Mouse (Mus musculus) stomach, postnatal 0 days (tissue): ENCODE results near the gene Dzip1l. TPM values are rescaled to one million over a fixed set of nuclear protein-coding genes. Genes with fewer than 3 reads are reported as not detected.

Experiments
- ATAC-seq: fragments of 200-750 bp; cut with Nextera tagmentation; 2 replicates; pipeline ENCODE4 v1.8.0; 2017; ENCODE audit not compliant: low FRiP score, low TSS enrichment
- DNase-seq: peaks from one replicate; pipeline ENCODE4 v3.0.0-alpha.2; 2016; ENCODE audit warnings: low spot score
- H3K27ac ChIP-seq: fragments of 300-500 bp; sonication (generic); replicated peaks from 2 replicates; pipeline ENCODE4 v1.5.1; 2014; ENCODE audit warnings: mild to moderate bottlenecking, control low read depth
- H3K27me3 ChIP-seq: fragments of 300-500 bp; sonication (generic); 2 replicates; pipeline ENCODE4 v1.6.1; 2014; ENCODE audit warnings: low read length; ENCODE audit not compliant: control insufficient read depth, insufficient read depth
- H3K36me3 ChIP-seq: fragments of 300-500 bp; sonication (generic); 2 replicates; pipeline ENCODE4 v1.6.1; 2014; ENCODE audit warnings: low read length, mixed read lengths; ENCODE audit not compliant: control insufficient read depth, insufficient read depth
- H3K4me1 ChIP-seq: fragments of 300-500 bp; sonication (generic); replicated peaks from 2 replicates; pipeline ENCODE4 v1.6.1; 2014; ENCODE audit warnings: antibody characterized with exemption; ENCODE audit not compliant: control insufficient read depth, insufficient read depth
- H3K4me2 ChIP-seq: fragments of 300-500 bp; sonication (generic); replicated peaks from 2 replicates; pipeline ENCODE4 v1.6.1; 2014; ENCODE audit warnings: low read depth, mild to moderate bottlenecking, control low read depth, moderate library complexity
- H3K4me3 ChIP-seq: fragments of 300-500 bp; sonication (generic); 2 replicates; pipeline ENCODE4 v1.5.1; 2014; ENCODE audit warnings: low read depth, low read length, control low read depth
- H3K9ac ChIP-seq: fragments of 300-500 bp; sonication (generic); 2 replicates; pipeline ENCODE4 v1.6.1; 2014; ENCODE audit warnings: mild to moderate bottlenecking, low read length, control low read depth, mixed read lengths
- H3K9me3 ChIP-seq: fragments of 300-500 bp; sonication (generic); 2 replicates; pipeline ENCODE4 v1.6.1; 2016; ENCODE audit warnings: low read length; ENCODE audit not compliant: control insufficient read depth
- CTCF ChIP-seq: IDR thresholded peaks from 2 replicates; pipeline ENCODE4 v1.5.1; 2016; ENCODE audit warnings: antibody characterized with exemption, low read depth, mild to moderate bottlenecking, moderate library complexity
- EP300 ChIP-seq: optimal IDR thresholded peaks from 2 replicates; pipeline ENCODE3; 2016; ENCODE audit warnings: antibody characterized with exemption
- WGBS: fragments of 180-500 bp; shearing (Covaris S2); extraction: QIAGEN DNeasy Blood & Tissue Kit; methylation state at CpG from one replicate; pipeline ENCODE4 v1.1.7; 2014; 5-methylcytosine and 5-hydroxymethylcytosine counted together
- polyA plus RNA-seq: library from polyadenylated mRNA; unstranded; fragments of >200 nt; fragmentation: Nextera tagmentation; extraction: Ambion mirVana; gene quantifications from 2 replicates; pipeline ENCODE4 v1.2.1, GENCODE M21; 2015

Dzip1l gene
- polyA plus RNA-seq, 1 experiment from 2014 or later: 8.6 TPM

GRCm38 (mm10) chr9:99637227-99637626, 7.9 kb downstream of the Dzip1l start:
- Histone ChIP-seq H3K27me3 (no peaks in the 10 kb centered on the region), H3K4me1 (no peaks in the 10 kb centered on the region), H3K9me3 (no peaks in the 10 kb centered on the region), H3K27ac (no peak overlapping the region), H3K4me3 (no peak overlapping the region), H3K4me2 (no peak overlapping the region), H3K9ac (no peak overlapping the region), H3K36me3 (peaks cover 2% of the 10 kb centered on the region; the same call in 1 of the 2 replicates)
- WGBS: 95% methylated on average over 17 of the region's 17 CpGs
- ATAC-seq (no peak), DNase-seq (no peak)
- TF ChIP-seq CTCF (no peak), EP300 (no peak)

- DNase-seq: no peak
- H3K4me3 ChIP-seq: no peak overlapping the region
- WGBS: 93% methylated on average over 13 of the region's 13 CpGs
- TF ChIP-seq EP300: no peak
- TF ChIP-seq CTCF: no peak
- H3K9ac ChIP-seq: no peak overlapping the region
- no peaks in the 10 kb centered on the region for H3K4me1 ChIP-seq
- no peaks in the 10 kb centered on the region for H3K9me3 ChIP-seq
- H3K36me3 ChIP-seq: peaks cover 2% of the 10 kb centered on the region; the same call in 1 of the 2 replicates
- no peak overlapping the region for H3K27ac ChIP-seq
- no peak for ATAC-seq
- no peak overlapping the region for H3K4me2 ChIP-seq
- H3K27me3 ChIP-seq: no peaks in the 10 kb centered on the region
Measured at GRCm38 (mm10) chr9:99637736-99638135, 8.4 kb downstream of the Dzip1l start.

GRCm38 (mm10) chr9:99639957-99640356, 10.7 kb downstream of the Dzip1l start:
- H3K4me1 ChIP-seq: no peaks in the 10 kb centered on the region
- H3K27ac ChIP-seq: peak overlapping the region; percentile 92
- TF ChIP-seq EP300 (no peak), CTCF (no peak)
- ATAC-seq (peak; percentile 98), DNase-seq (peak; percentile 76)
- no peak overlapping the region for H3K4me3 ChIP-seq
- H3K4me2 ChIP-seq: no peak overlapping the region
- peaks cover under 1% of the 10 kb centered on the region; the same call in 1 of the 2 replicates for H3K36me3 ChIP-seq
- H3K27me3 ChIP-seq: no peaks in the 10 kb centered on the region
- 62% methylated on average over 5 of the region's 5 CpGs for WGBS
- no peak overlapping the region for H3K9ac ChIP-seq
- H3K9me3 ChIP-seq: no peaks in the 10 kb centered on the region

GRCm38 (mm10) chr9:99645416-99645815, 16.1 kb downstream of the Dzip1l start:
- DNase-seq (no peak), ATAC-seq (no peak)
- H3K4me2 ChIP-seq: no peak overlapping the region
- peaks cover 8% of the 10 kb centered on the region for H3K36me3 ChIP-seq
- TF ChIP-seq CTCF (no peak), EP300 (no peak)
- H3K9me3 ChIP-seq: no peaks in the 10 kb centered on the region
- H3K27ac ChIP-seq: no peak overlapping the region
- no peak overlapping the region for H3K9ac ChIP-seq
- H3K4me1 ChIP-seq: no peaks in the 10 kb centered on the region
- 82% methylated on average over 6 of the region's 6 CpGs for WGBS
- H3K27me3 ChIP-seq: no peaks in the 10 kb centered on the region
- no peak overlapping the region for H3K4me3 ChIP-seq

- Histone ChIP-seq H3K9ac (no peak overlapping the region), H3K27me3 (no peaks in the 10 kb centered on the region), H3K4me3 (no peak overlapping the region), H3K9me3 (no peaks in the 10 kb centered on the region), H3K27ac (no peak overlapping the region), H3K36me3 (peaks cover 13% of the 10 kb centered on the region), H3K4me2 (no peak overlapping the region), H3K4me1 (no peaks in the 10 kb centered on the region)
- TF ChIP-seq EP300: no peak
- no peak for ATAC-seq
- WGBS: 77% methylated on average over 6 of the region's 6 CpGs
- no peak for DNase-seq
Measured at GRCm38 (mm10) chr9:99646102-99646501, 16.8 kb downstream of the Dzip1l start.

GRCm38 (mm10) chr9:99660756-99661155, 31.5 kb downstream of the Dzip1l start:
- Histone ChIP-seq H3K4me1 (no peaks in the 10 kb centered on the region), H3K36me3 (peaks cover 14% of the 10 kb centered on the region), H3K9me3 (no peaks in the 10 kb centered on the region), H3K4me3 (no peak overlapping the region), H3K9ac (no peak overlapping the region), H3K27ac (no peak overlapping the region), H3K4me2 (no peak overlapping the region), H3K27me3 (no peaks in the 10 kb centered on the region)
- ATAC-seq (no peak), DNase-seq (no peak)
- TF ChIP-seq EP300: no peak
- TF ChIP-seq CTCF: no peak
- WGBS: 77% methylated on average over 10 of the region's 10 CpGs
